Mouse (Mus musculus) midbrain, embryonic 11.5 days (tissue): ENCODE measurements around the gene Ptov1. TPM values are rescaled to one million over a fixed set of nuclear protein-coding genes. Genes with fewer than 3 reads are reported as not detected.
"Not testable (repeated sequence)": the region's sequence is repeated elsewhere in the genome, so short reads cannot be mapped to it uniquely, and the experiment has no call there.

Experiments used
- ATAC-seq: fragments of 200-750 bp; cut with Nextera tagmentation; 2 replicates; pipeline ENCODE4 v1.8.0; 2017; ENCODE audit warnings: moderate TSS enrichment, moderate library complexity; ENCODE audit not compliant: low FRiP score
- DNase-seq: peaks from one replicate; pipeline ENCODE4 v3.0.0; 2015; ENCODE audit warnings: low spot score; ENCODE audit errors: missing footprints
- H3K27ac ChIP-seq: fragments of 300-500 bp; sonication (generic); 2 replicates; pipeline ENCODE4 v1.5.1; 2014; ENCODE audit warnings: low read depth, low read length
- H3K27me3 ChIP-seq: fragments of 300-500 bp; sonication (generic); 2 replicates; pipeline ENCODE4 v1.6.1; 2014; ENCODE audit warnings: mild to moderate bottlenecking, low read length, moderate library complexity, mixed read lengths; ENCODE audit not compliant: control insufficient read depth, insufficient read depth
- H3K36me3 ChIP-seq: fragments of 300-500 bp; sonication (generic); 2 replicates; pipeline ENCODE4 v1.6.1; 2014; ENCODE audit warnings: mild to moderate bottlenecking, low read length, moderate library complexity, mixed read lengths; ENCODE audit not compliant: control insufficient read depth, insufficient read depth
- H3K4me1 ChIP-seq: fragments of 300-500 bp; sonication (generic); 2 replicates; pipeline ENCODE4 v1.6.1; 2014; ENCODE audit warnings: low read length; ENCODE audit not compliant: control insufficient read depth, insufficient read depth
- H3K4me2 ChIP-seq: fragments of 300-500 bp; sonication (generic); 2 replicates; pipeline ENCODE4 v1.6.1; 2014; ENCODE audit warnings: mild to moderate bottlenecking, moderate library complexity
- H3K4me3 ChIP-seq: fragments of 300-500 bp; sonication (generic); 2 replicates; pipeline ENCODE4 v1.5.1; 2014; ENCODE audit warnings: low read depth, low read length
- H3K9ac ChIP-seq: fragments of 300-500 bp; sonication (generic); 2 replicates; pipeline ENCODE4 v1.6.1; 2014; ENCODE audit warnings: low read length
- H3K9me3 ChIP-seq: fragments of 300-500 bp; sonication (generic); 2 replicates; pipeline ENCODE4 v1.6.1; 2016; ENCODE audit warnings: low read length; ENCODE audit not compliant: control insufficient read depth
- WGBS: fragments of 180-500 bp; shearing (Covaris S2); extraction: QIAGEN DNeasy Blood & Tissue Kit; methylation state at CpG from one replicate; pipeline ENCODE4 v1.1.7; 2014; 5-methylcytosine and 5-hydroxymethylcytosine counted together
- polyA plus RNA-seq: library from polyadenylated mRNA; unstranded; fragments of >200 nt; fragmentation: Nextera tagmentation; extraction: Ambion mirVana; gene quantifications from 2 replicates; pipeline ENCODE4 v1.2.1, GENCODE M21; 2014

The Ptov1 gene
- polyA plus RNA-seq, 1 experiment from 2014 or later, result 350 TPM

DNA sequence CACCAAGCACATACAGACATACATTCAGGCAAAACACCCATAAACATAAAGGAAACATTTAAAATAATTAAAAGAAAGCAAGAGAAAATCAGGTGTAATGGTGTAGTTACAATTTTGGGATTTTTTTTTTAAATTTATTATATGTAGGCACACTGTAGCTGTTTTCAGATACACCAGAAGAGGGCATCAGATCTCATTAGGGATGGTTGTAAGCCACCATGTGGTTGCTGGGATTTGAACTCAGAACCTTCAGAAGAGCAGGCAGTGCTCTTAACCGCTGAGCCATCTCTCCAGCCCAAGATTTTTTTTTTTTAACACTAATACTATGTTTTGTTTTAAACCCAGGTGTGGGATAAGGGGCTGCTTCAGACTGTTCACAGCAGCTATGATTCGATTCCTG is 2.2 kb upstream of the Ptov1 start:
- DNase-seq, ATAC-seq, H3K27ac ChIP-seq, H3K4me2 ChIP-seq, H3K4me3 ChIP-seq, H3K9ac ChIP-seq, H3K27me3 ChIP-seq, H3K9me3 ChIP-seq, H3K36me3 ChIP-seq: not testable (repeated sequence)
- 90% methylated on average over 2 of the region's 2 CpGs for WGBS
- peaks cover 24% of the 10 kb centered on the region for H3K4me1 ChIP-seq

DNA sequence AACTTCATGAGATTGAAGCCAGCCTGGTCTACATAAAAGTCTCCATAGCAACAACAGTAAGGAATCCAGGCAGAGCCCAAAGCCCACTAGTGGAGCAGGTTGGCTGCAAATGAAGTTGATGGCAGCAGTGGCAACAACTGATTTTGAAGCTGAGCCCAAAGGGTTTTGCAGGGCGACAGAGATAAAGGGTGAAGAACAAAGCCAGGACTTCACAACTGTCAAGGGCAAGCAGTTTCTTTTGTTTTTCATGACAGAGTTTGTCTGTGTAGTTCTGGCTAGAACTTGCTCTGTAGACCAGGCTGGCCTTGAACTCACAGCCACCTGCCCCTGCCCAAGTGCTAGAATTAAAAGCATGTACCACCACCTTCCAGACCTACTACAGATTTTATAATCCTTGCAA is 1.6 kb upstream of the Ptov1 start:
- H3K4me2 ChIP-seq, result no peak overlapping the region
- 36% methylated on average over 1 of the region's 1 CpGs for WGBS
- H3K4me3 ChIP-seq, result no peak overlapping the region
- ATAC-seq (no peak), DNase-seq (no peak)
- no peak overlapping the region for H3K27ac ChIP-seq
- no peaks in the 10 kb centered on the region for H3K9me3 ChIP-seq
- H3K4me1 ChIP-seq, result peaks cover 28% of the 10 kb centered on the region
- H3K9ac ChIP-seq, result no peak overlapping the region
- no peaks in the 10 kb centered on the region for H3K27me3 ChIP-seq
- no peaks in the 10 kb centered on the region; the same call in 1 of the 2 replicates for H3K36me3 ChIP-seq

DNA sequence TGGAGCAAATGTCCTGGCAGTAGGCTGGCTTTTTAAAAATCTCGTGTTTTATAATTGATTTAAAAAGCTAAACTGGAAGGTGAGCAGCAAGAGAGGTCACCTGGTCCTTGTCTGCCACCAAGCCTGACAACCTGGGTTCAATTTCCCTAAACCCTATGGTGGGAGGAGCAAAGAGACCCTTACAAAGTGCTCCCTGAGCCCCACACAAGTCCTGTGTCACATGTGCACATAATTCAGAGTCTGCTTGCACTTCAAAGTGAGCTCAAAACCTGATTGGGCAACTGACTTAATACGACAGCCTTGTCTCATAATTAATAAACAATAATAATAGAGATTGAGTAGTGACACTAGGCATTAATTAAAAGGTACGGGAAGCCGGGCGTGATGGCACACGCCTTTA is 1.0 kb upstream of the Ptov1 start:
- Histone ChIP-seq H3K4me3 (peak overlapping the region; percentile 97), H3K4me2 (peak overlapping the region; percentile 92; the same call in 1 of the 2 replicates), H3K9me3 (no peaks in the 10 kb centered on the region), H3K27ac (peak overlapping the region; percentile 100), H3K36me3 (0 out of 2 replicates have a peak, but pooled peaks cover 3% of the 10 kb centered on the region), H3K4me1 (peaks cover 28% of the 10 kb centered on the region), H3K27me3 (no peaks in the 10 kb centered on the region), H3K9ac (peak overlapping the region; percentile 99; the same call in 1 of the 2 replicates)
- DNase-seq, result no peak
- no peak for ATAC-seq
- WGBS, result 87% methylated on average over 6 of the region's 6 CpGs

DNA sequence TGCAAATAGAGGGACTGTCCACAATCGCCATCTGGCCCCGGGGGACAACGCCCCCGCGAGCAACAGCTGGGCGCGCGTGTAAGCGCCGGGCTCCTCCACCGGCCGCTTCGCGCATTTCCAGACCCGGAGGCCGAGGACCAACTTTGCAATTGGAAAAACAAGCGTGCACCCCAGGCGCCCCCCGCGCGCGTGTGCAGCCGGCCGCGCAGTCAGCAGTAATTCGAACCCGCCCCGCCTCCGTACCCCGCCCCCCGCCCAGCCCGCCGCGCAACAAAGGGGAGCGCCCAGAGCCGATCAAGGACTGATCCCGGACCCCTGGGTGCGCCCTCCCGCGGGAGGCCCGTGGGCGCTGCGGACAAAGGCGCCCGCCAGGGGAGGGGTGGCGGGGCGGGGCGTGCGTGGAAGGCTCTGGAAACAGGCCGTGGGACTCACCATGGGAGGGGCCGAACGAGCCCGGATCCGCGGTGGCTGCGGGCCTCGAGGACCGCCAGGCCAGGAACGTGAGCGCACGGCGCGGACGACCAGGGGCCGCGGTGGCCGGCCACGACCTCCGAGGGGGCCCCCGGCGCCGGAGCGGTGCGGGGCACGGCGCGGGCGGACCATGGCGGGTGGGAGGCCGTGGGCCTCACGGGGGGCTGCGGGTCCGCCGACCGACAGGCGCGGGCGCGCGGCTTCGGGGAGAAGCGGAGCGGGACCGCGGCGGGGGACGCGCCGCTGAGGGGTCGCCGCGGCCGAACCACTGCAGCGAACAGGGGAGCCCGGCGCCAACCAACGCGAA is 480 bp downstream of the Ptov1 start:
- peak; percentile 95 for DNase-seq
- H3K36me3 ChIP-seq, result peaks cover 11% of the 10 kb centered on the region
- H3K27me3 ChIP-seq, result no peaks in the 10 kb centered on the region
- peak overlapping the region; percentile 97 for H3K4me3 ChIP-seq
- WGBS, result 0% methylated on average over 65 of the region's 108 CpGs
- H3K4me1 ChIP-seq, result peaks cover 28% of the 10 kb centered on the region
- H3K27ac ChIP-seq, result peak overlapping the region; percentile 100
- H3K9me3 ChIP-seq, result no peaks in the 10 kb centered on the region
- peak overlapping the region; percentile 92 for H3K4me2 ChIP-seq
- peak overlapping the region; percentile 99 for H3K9ac ChIP-seq
- peak; percentile 53 for ATAC-seq

DNA sequence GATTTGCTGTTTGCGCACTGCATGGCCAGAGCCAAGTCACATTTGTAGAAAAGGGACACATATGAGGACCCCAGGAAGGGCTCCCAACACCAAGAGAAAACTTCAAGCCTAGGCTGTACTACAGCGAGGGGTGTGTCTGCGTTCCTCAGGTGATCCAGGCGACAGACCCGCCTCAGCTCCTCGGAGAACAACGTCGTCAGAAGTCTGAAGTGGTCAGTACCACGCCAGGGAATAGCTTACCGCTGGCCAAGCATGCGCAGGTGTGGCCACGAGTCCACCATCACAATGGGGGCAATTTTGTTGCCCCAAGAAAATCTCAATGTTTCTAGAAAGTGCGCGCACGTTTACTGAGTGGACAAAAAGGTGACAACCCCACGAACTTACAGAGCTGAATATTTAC is 1.1 kb downstream of the Ptov1 start:
- 5% methylated on average over 16 of the region's 16 CpGs for WGBS
- no peaks in the 10 kb centered on the region for H3K9me3 ChIP-seq
- H3K4me3 ChIP-seq, result peak overlapping the region; percentile 97
- peak overlapping the region; percentile 100 for H3K27ac ChIP-seq
- peak overlapping the region; percentile 92 for H3K4me2 ChIP-seq
- H3K36me3 ChIP-seq, result peaks cover 17% of the 10 kb centered on the region
- no peak for ATAC-seq
- DNase-seq, result peak; percentile 88
- H3K27me3 ChIP-seq, result no peaks in the 10 kb centered on the region
- peaks cover 28% of the 10 kb centered on the region for H3K4me1 ChIP-seq
- H3K9ac ChIP-seq, result peak overlapping the region; percentile 99

DNA sequence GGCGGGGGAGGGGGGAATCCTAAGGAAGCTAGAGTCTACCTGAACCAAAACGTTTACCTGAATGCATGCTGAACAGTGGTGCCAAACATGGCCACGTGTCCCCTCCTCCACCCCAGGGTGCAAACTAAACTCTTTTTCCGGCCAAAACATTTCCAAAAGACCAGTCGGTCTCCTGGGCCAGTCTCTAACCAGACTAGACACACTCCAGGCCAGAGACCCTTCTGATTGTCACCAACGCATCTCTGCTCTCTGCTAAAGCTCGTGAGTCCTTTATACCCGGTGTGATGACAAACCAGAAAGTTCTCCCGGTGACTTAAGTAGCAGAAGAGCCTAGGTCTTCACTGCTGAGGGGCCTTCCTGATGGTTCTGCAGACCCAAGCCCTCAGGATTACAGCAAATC is 1.8 kb downstream of the Ptov1 start:
- Histone ChIP-seq H3K4me1 (peaks cover 28% of the 10 kb centered on the region), H3K9ac (peak overlapping the region; percentile 99), H3K9me3 (no peaks in the 10 kb centered on the region), H3K4me2 (peak overlapping the region; percentile 92), H3K27me3 (no peaks in the 10 kb centered on the region), H3K27ac (no peak overlapping the region), H3K36me3 (peaks cover 24% of the 10 kb centered on the region), H3K4me3 (peak overlapping the region; percentile 97)
- DNase-seq, result peak; percentile 85
- 56% methylated on average over 9 of the region's 9 CpGs for WGBS
- ATAC-seq, result no peak

DNA sequence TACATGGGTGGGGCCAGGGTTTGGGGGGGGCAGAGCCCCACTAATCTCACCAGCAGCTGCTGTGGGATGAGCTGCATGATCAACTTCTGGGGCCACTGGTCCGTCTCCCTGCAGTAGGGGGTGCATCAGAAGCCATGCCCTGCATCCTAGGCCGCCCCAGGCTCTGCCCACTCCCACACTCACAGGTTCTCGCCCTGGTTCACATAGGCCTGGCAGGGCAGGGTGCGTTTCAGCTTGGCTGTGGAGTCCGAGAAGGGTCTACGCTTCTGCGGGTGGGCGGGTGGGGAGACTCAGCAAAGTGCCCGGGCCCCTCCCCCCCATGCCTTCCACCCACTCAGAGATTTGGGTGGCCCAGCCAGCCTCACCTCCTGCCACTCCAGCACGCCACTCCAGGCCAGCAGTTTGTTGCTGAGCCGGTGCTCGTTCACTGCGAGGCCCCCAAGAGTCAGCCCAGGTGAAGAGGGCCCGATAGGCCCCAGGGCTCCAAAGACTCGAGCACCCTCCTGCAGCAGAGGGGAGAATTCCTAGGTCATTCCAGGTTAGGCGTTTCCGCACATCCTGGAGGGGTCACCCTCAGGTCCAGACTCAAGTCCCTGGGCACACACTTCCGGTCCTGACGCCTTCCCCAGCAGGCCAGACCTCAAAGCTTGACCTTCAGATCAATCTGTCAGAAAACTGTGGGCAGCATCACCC is 2.4 kb downstream of the Ptov1 start:
- ATAC-seq, result no peak
- Histone ChIP-seq H3K27ac (no peak overlapping the region), H3K4me2 (peak overlapping the region; percentile 92), H3K9ac (no peak overlapping the region), H3K27me3 (no peaks in the 10 kb centered on the region), H3K4me3 (peak overlapping the region; percentile 97), H3K4me1 (peaks cover 28% of the 10 kb centered on the region), H3K36me3 (peaks cover 26% of the 10 kb centered on the region), H3K9me3 (no peaks in the 10 kb centered on the region)
- no peak for DNase-seq
- WGBS, result 73% methylated on average over 18 of the region's 19 CpGs

DNA sequence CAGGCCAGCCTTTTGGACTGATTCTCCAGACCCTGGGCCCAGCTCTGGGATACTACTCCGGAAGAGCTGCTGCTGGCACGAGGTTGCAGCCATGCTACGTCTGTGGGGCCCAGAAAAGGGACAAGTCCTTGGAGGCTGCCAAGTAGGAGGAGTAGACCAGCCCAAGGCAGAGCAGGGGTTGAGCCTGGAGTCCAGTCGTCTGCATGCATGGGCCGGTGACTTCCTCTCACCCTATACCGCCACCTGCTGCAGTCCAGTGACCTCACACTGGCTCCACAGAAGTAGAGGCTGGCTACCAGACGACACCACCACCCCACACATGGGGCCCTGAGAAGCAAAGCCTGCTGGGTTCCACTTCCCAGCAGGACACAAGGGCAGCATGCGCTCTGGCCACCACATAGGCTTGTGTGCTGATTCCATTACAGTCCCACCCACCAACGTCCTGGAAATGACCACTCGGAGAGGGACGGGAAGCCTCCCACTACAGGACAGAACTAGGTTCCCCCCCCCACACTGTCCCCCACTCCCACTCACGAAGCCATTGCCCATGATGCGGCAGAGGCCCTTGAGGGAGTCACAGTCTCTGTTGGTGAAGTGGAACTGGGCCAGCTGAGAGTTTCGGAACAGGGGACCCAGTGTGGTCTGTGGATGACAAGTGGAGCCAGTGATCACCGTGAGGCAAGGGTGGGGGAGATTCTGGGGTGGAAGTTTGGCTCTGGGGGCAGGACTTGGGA is 3.1 kb downstream of the Ptov1 start:
- DNase-seq, result peak; percentile 78
- no peaks in the 10 kb centered on the region for H3K9me3 ChIP-seq
- no peak for ATAC-seq
- no peak overlapping the region for H3K4me3 ChIP-seq
- WGBS, result 75% methylated on average over 15 of the region's 15 CpGs
- no peak overlapping the region for H3K4me2 ChIP-seq
- H3K27me3 ChIP-seq, result no peaks in the 10 kb centered on the region
- peaks cover 26% of the 10 kb centered on the region for H3K36me3 ChIP-seq
- H3K9ac ChIP-seq, result no peak overlapping the region
- no peak overlapping the region for H3K27ac ChIP-seq
- peaks cover 28% of the 10 kb centered on the region for H3K4me1 ChIP-seq
